Mouse (Mus musculus) heart, embryonic 12.5 days (tissue): Measurements from ENCODE around the gene Slit3. TPM values are rescaled to one million over a fixed set of nuclear protein-coding genes. Genes with fewer than 3 reads are reported as not detected.

Experiments
- ATAC-seq: fragments of 200-750 bp; cut with Nextera tagmentation; 2 replicates; pipeline ENCODE4 v1.8.0; 2017; ENCODE audit warnings: moderate TSS enrichment, moderate library complexity; ENCODE audit not compliant: insufficient number of reproducible peaks, low FRiP score
- H3K27ac ChIP-seq: fragments of 300-500 bp; sonication (generic); 2 replicates; pipeline ENCODE4 v1.5.1; 2016; ENCODE audit warnings: mild to moderate bottlenecking, moderate library complexity; ENCODE audit not compliant: poor library complexity, severe bottlenecking
- H3K27me3 ChIP-seq: fragments of 300-500 bp; sonication (generic); replicated peaks from 2 replicates; pipeline ENCODE4 v1.6.1; 2016; ENCODE audit warnings: mild to moderate bottlenecking, moderate library complexity
- H3K36me3 ChIP-seq: fragments of 300-500 bp; sonication (generic); 2 replicates; pipeline ENCODE4 v1.6.1; 2016; ENCODE audit warnings: mild to moderate bottlenecking, moderate library complexity
- H3K4me1 ChIP-seq: fragments of 300-500 bp; sonication (generic); replicated peaks from 2 replicates; pipeline ENCODE4 v1.6.1; 2016; ENCODE audit warnings: mild to moderate bottlenecking
- H3K4me2 ChIP-seq: fragments of 300-500 bp; sonication (generic); 2 replicates; pipeline ENCODE4 v1.6.1; 2016; ENCODE audit warnings: mild to moderate bottlenecking, moderate library complexity
- H3K4me3 ChIP-seq: fragments of 300-500 bp; sonication (generic); 2 replicates; pipeline ENCODE4 v1.5.1; 2016; ENCODE audit warnings: mild to moderate bottlenecking
- H3K9ac ChIP-seq: fragments of 300-500 bp; sonication (generic); 2 replicates; pipeline ENCODE4 v1.6.1; 2016; ENCODE audit warnings: mild to moderate bottlenecking, moderate library complexity
- H3K9me3 ChIP-seq: fragments of 300-500 bp; sonication (generic); replicated peaks from 2 replicates; pipeline ENCODE4 v1.6.1; 2016; ENCODE audit warnings: mild to moderate bottlenecking, moderate library complexity
- WGBS: fragments of 180-500 bp; shearing (Covaris S2); methylation state at CpG from one replicate; pipeline ENCODE4 v1.1.7; 2016; 5-methylcytosine and 5-hydroxymethylcytosine counted together
- polyA plus RNA-seq: library from polyadenylated mRNA; unstranded; fragments of >200 nt; fragmentation: Nextera tagmentation; extraction: Ambion mirVana; gene quantifications from 2 replicates; pipeline ENCODE4 v1.2.1, GENCODE M21; 2016

The Slit3 gene
- polyA plus RNA-seq, 1 experiment from 2014 or later: 17.4 TPM

DNA sequence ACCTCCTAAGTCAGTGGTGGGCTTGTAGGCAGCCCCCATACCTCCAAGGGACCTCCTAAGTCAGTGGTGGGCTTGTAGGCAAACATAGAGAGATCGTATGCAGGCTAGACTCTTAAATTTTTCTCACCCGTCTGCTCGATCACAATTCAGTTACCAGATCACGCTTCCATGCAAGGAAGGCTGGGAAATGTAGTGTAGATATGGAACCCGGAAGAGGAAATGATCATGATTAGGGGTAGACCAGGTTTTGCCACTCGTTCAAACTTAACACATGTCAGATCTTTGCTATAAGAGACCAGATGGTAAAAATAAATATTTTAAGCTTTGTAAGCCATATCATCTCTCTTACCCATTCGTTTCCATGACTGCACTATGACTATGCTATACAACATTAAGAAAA is 258.4 kb downstream of the Slit3 start:
- Histone ChIP-seq H3K27ac (no peak overlapping the region), H3K4me3 (no peak overlapping the region), H3K4me2 (no peak overlapping the region), H3K9me3 (no peaks in the 10 kb centered on the region), H3K36me3 (no peaks in the 10 kb centered on the region), H3K4me1 (peaks cover 5% of the 10 kb centered on the region; the same call in 1 of the 2 replicates), H3K9ac (no peak overlapping the region), H3K27me3 (no peaks in the 10 kb centered on the region)
- WGBS: 78% methylated on average over 7 of the region's 7 CpGs
- ATAC-seq: no peak

DNA sequence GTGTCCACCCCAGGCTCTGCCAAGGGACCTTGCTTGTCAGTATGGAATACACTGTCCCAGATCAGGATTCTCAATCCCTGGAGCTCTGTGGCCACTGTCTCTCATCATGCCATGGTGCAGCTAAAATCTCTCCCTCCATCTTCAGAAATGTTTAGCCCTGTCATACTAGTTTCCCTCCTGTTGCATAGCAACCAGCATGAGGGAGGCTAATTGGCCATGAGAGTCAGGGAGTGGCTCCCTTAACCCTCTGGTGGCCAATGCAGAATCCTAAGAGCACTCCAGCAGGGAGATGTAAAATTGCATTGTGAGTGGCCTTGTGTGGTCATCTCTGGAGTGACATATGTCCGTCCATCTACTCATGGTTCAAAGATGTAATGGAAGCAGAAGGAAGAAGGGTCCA is 259.7 kb downstream of the Slit3 start:
- H3K4me1 ChIP-seq: peaks cover 11% of the 10 kb centered on the region
- WGBS: 84% methylated on average over 1 of the region's 1 CpGs

DNA sequence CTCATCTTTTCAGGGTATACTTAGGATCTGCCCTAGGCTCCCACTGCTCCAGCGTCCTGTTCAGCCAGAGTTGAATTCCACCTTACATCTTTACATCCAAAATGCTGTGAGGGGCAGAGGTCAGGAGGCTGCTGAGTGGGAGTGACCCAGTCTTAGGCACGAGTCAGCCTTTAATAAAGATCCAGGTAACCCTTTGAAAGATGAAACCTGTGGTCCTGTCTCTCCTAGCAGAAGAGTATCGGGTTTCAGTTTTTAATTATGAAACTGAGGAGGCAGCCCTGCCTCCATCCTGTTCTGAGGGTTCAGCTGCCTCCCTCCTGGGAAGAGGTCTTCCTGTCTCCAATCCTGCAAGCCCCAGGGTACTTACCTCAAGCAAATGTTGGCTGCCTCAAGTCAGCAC is 264.4 kb downstream of the Slit3 start:
- Histone ChIP-seq H3K4me3 (no peak overlapping the region), H3K36me3 (no peaks in the 10 kb centered on the region), H3K4me2 (no peak overlapping the region), H3K9me3 (no peaks in the 10 kb centered on the region), H3K4me1 (peaks cover 14% of the 10 kb centered on the region), H3K27me3 (no peaks in the 10 kb centered on the region; the same call in 1 of the 2 replicates), H3K27ac (no peak overlapping the region), H3K9ac (no peak overlapping the region)
- ATAC-seq: no peak
- WGBS: 23% methylated on average over 3 of the region's 3 CpGs

More for the DNA sequence above, 259.7 kb downstream of the Slit3 start:
- H3K36me3 ChIP-seq: no peaks in the 10 kb centered on the region
- ATAC-seq: no peak
- H3K27ac ChIP-seq: no peak overlapping the region
- H3K9me3 ChIP-seq: no peaks in the 10 kb centered on the region
- no peaks in the 10 kb centered on the region for H3K27me3 ChIP-seq
- H3K4me2 ChIP-seq: no peak overlapping the region
- H3K9ac ChIP-seq: no peak overlapping the region
- H3K4me3 ChIP-seq: no peak overlapping the region

DNA sequence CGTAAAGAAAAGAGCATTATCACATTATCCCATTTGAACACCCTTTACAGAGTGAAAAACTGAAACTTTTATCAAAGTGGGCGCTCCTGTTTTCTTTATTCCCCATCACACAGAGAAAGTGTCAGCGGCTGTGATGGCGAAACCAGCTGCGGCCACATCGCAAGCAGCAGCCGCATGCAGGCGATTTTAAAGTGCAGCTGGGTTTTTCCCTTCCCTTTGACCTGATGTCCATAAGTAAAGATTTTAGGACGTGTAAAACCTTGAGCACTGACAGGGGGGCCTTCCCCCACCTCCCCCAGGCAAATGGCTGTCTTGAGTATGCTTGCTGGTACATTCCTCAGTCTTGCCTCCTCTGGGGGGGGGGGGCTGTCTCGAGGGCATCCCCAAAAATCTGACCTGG is 266.8 kb downstream of the Slit3 start:
- Histone ChIP-seq H3K27ac (no peak overlapping the region), H3K4me3 (no peak overlapping the region), H3K4me1 (peaks cover 14% of the 10 kb centered on the region), H3K27me3 (no peaks in the 10 kb centered on the region; the same call in 1 of the 2 replicates), H3K36me3 (no peaks in the 10 kb centered on the region), H3K9me3 (no peaks in the 10 kb centered on the region), H3K4me2 (no peak overlapping the region), H3K9ac (no peak overlapping the region)
- WGBS: 76% methylated on average over 10 of the region's 10 CpGs
- ATAC-seq: no peak

DNA sequence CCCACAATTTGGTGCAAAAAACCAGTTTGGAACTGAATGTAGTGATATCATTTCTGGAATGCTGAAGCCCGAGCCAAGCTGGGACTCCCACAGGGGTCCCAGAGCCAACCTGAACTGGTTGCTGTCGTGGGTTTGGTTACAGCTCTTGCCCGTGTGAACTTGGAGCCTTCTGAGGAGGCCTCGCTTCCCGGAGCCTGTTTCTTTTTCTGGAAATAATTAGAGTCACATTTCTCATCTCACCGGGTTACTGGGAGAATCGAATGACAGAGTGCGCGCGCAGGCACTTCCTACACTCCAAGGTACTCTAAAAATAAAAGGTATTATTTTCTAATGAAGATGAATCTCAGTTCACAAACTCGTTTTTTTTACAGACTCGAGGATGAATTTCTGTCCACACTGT is 267.4 kb downstream of the Slit3 start:
- Histone ChIP-seq H3K36me3 (no peaks in the 10 kb centered on the region), H3K27ac (no peak overlapping the region), H3K4me1 (peaks cover 16% of the 10 kb centered on the region), H3K4me2 (no peak overlapping the region), H3K27me3 (no peaks in the 10 kb centered on the region; the same call in 1 of the 2 replicates), H3K9me3 (no peaks in the 10 kb centered on the region), H3K4me3 (no peak overlapping the region), H3K9ac (no peak overlapping the region)
- no peak for ATAC-seq
- 57% methylated on average over 12 of the region's 12 CpGs for WGBS

DNA sequence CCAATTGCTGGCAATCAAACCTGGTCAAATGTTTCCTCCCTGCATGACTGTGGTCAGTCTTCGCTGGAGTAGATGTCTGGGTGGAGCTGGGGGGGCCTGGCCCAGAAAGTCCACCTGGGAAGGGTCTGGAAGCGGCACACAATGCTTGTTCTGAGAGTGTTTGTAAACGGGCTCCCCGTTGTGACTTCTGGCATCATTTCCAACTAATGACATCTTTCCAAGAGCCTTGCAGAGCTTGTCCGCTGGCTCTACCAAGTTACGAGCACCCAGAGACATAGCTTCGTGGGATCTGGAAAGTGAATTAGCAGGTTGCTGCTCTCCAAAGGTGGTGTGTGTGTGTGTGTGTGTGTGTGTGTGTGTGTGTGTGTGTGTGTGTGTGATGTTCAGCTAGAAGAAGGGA is 268.3 kb downstream of the Slit3 start:
- H3K36me3 ChIP-seq: no peaks in the 10 kb centered on the region
- H3K9ac ChIP-seq: no peak overlapping the region
- no peaks in the 10 kb centered on the region for H3K9me3 ChIP-seq
- WGBS: 84% methylated on average over 7 of the region's 7 CpGs
- H3K4me2 ChIP-seq: no peak overlapping the region
- no peak overlapping the region for H3K27ac ChIP-seq
- peaks cover 20% of the 10 kb centered on the region for H3K4me1 ChIP-seq
- no peak overlapping the region for H3K4me3 ChIP-seq
- H3K27me3 ChIP-seq: no peaks in the 10 kb centered on the region; the same call in 1 of the 2 replicates
- no peak for ATAC-seq

DNA sequence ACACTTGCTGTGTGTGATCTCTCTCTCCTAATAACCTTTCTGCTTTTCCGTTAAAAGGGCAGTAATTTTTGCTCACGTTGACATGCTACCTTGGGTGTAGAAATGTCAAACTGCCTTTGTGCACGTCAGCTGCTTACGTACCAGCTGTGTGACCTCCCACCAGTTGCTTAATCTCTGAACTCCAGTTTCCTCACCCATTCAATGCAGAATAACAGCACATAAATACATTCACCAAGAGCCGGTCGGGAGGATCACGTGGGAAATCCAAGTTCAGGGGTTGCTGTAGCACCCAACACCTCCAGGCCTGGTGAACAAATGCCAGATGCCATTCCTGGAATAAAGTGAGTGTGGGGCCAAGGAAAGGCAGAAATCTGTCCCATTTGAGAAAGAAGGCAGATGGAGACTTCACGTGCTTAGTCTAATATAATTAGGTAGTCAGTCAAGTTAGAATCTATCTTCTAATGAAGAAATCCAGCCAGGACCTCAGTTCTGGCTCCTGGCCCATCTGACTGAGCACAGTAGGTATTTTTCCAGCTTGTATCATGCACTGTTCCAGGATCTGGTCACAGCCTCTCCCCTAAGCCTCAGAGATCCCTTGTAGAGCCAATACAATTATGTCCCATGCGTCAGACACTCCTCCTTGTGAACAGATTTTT is 268.9 kb downstream of the Slit3 start:
- H3K4me3 ChIP-seq: no peak overlapping the region
- H3K4me2 ChIP-seq: no peak overlapping the region
- H3K9me3 ChIP-seq: no peaks in the 10 kb centered on the region
- ATAC-seq: no peak
- no peaks in the 10 kb centered on the region for H3K36me3 ChIP-seq
- H3K27me3 ChIP-seq: no peaks in the 10 kb centered on the region; the same call in 1 of the 2 replicates
- peaks cover 24% of the 10 kb centered on the region for H3K4me1 ChIP-seq
- no peak overlapping the region for H3K9ac ChIP-seq
- no peak overlapping the region for H3K27ac ChIP-seq
- WGBS: 75% methylated on average over 9 of the region's 9 CpGs

DNA sequence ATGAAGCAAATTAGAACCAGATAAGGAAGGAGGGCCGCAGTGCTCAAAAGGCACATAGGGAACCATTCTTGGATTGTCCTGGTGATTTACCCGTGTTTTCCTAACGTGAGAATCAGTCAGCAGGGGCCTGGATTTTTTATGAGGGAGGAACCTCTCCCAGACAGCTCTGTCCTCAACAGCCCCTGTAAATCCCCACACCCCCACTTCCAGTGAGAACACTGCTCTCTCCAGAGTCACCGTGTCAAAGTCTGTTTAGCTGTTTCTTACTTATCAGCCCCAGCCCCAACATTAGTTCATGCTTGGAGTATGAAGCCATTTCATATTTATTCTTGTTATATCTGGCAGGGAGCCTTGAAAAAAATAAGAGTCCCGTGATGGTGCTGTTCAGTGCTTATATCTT is 272.8 kb downstream of the Slit3 start:
- H3K27ac ChIP-seq: no peak overlapping the region
- no peak overlapping the region for H3K4me3 ChIP-seq
- H3K9ac ChIP-seq: no peak overlapping the region
- no peaks in the 10 kb centered on the region for H3K36me3 ChIP-seq
- peaks cover 22% of the 10 kb centered on the region for H3K4me1 ChIP-seq
- no peaks in the 10 kb centered on the region for H3K9me3 ChIP-seq
- peaks cover 4% of the 10 kb centered on the region; the same call in 1 of the 2 replicates for H3K27me3 ChIP-seq
- ATAC-seq: no peak
- H3K4me2 ChIP-seq: no peak overlapping the region
- 41% methylated on average over 5 of the region's 5 CpGs for WGBS

DNA sequence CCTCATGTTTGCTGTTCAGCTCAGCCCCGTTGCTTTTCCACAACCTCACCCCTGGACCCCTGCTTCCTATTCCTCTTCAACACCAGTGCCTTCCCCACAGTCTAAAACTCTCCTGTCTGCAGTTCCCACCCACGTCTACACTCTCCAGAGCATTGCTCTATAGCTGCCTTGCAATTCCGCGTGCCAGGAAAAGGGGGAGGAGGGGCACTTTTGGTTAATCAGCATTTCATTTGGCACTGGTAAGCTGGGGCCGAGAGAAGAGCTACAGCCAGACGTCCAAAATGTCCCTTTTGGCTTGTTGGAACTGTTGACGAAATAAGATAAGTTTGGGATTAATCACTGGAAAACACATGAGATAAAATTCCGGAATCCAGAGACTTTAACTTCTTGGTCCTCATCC is 274.4 kb downstream of the Slit3 start:
- Histone ChIP-seq H3K36me3 (no peaks in the 10 kb centered on the region), H3K9me3 (no peaks in the 10 kb centered on the region), H3K27ac (no peak overlapping the region), H3K4me3 (no peak overlapping the region), H3K9ac (no peak overlapping the region), H3K4me2 (0 out of 2 replicates have a peak overlapping the region, but pooled peaks have one; percentile 6), H3K27me3 (peaks cover 4% of the 10 kb centered on the region; the same call in 1 of the 2 replicates), H3K4me1 (peaks cover 22% of the 10 kb centered on the region)
- peak; percentile 64; the same call in 1 of the 2 replicates for ATAC-seq
- 20% methylated on average over 8 of the region's 8 CpGs for WGBS

DNA sequence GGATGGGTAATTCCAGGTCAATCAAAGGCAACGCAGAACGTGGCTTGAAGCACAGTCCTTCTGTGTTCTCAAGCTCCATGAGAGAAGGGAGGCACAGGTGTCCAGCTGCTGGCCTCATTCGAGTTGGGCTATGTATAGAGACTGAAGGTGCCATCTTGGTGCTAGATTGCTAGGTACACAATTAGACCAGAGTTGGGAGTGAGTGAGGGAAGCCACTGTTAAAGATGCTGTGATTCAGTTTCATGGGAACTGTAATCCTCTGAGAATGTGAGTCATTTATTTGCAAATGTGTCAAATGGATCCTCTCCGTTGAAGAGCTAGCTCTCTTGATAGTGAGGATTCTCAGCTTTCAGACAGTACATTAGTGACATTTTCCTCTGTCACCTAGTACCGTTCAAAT is 277.3 kb downstream of the Slit3 start:
- Histone ChIP-seq H3K36me3 (no peaks in the 10 kb centered on the region), H3K27ac (no peak overlapping the region), H3K4me3 (no peak overlapping the region), H3K4me2 (no peak overlapping the region), H3K9me3 (no peaks in the 10 kb centered on the region), H3K27me3 (peaks cover 4% of the 10 kb centered on the region), H3K9ac (no peak overlapping the region), H3K4me1 (peaks cover 31% of the 10 kb centered on the region)
- WGBS: 77% methylated on average over 5 of the region's 5 CpGs
- ATAC-seq: no peak

DNA sequence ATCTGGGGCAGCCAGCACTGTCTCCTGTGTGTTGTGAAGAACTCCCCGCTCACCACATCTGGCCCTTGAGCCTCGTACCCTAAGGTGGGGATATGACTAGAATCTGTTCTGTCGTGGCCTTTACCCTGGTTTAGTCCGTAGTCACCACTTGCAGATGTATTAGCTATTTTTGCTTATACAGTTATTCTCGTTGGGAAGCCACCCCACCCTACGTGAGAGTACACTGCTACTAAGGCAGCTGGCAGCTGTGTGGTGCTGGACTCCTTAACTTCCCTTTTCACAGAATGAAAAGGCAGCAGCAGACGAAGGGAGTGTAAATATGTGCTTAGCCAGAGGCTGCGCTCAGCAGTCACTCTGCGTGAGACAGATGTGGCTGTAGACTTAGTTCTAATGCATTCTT is 282.5 kb downstream of the Slit3 start:
- H3K9me3 ChIP-seq: no peaks in the 10 kb centered on the region
- peaks cover 25% of the 10 kb centered on the region for H3K4me1 ChIP-seq
- WGBS: 82% methylated on average over 9 of the region's 9 CpGs
- peaks cover 9% of the 10 kb centered on the region; the same call in 1 of the 2 replicates for H3K27me3 ChIP-seq
- H3K27ac ChIP-seq: no peak overlapping the region
- no peak overlapping the region for H3K4me2 ChIP-seq
- no peak overlapping the region for H3K9ac ChIP-seq
- no peaks in the 10 kb centered on the region for H3K36me3 ChIP-seq
- H3K4me3 ChIP-seq: no peak overlapping the region
- ATAC-seq: no peak

DNA sequence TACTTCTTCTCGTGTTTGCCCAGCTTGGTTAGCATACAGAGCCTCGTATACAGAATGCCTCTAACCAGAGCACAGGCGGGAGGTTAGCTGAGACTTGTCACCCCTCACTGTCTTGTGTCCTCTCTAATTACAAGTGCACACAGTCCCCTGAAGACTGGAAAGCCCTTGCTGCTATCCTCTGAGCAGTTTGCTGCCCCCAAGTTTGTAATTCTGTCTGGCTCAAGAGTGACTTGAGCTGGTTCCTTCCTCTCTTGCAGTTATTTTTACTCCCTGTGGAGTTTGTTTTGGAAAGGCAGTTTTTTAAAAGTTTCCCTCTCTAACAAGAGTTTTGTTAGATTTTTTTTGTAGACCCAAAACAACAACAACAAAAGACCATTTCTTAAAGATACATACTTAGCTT is 285.0 kb downstream of the Slit3 start:
- no peak overlapping the region for H3K27ac ChIP-seq
- no peaks in the 10 kb centered on the region for H3K36me3 ChIP-seq
- H3K9me3 ChIP-seq: no peaks in the 10 kb centered on the region
- no peak overlapping the region for H3K4me3 ChIP-seq
- H3K4me1 ChIP-seq: peaks cover 25% of the 10 kb centered on the region
- WGBS: 48% methylated on average over 3 of the region's 3 CpGs
- H3K9ac ChIP-seq: no peak overlapping the region
- peaks cover 9% of the 10 kb centered on the region; the same call in 1 of the 2 replicates for H3K27me3 ChIP-seq
- no peak overlapping the region for H3K4me2 ChIP-seq
- ATAC-seq: no peak
